Mouse (Mus musculus) erythroblast, embryonic 14.5 days (primary cell): Measurements from ENCODE around the gene Lhx8.

Source experiments
- GATA1 ChIP-seq: IDR thresholded peaks from 2 replicates; pipeline ENCODE4 v1.6.1; 2012; ENCODE audit warnings: low read length, inconsistent platforms, mixed read lengths
- TAL1 ChIP-seq: IDR thresholded peaks from 3 replicates; pipeline ENCODE4 v1.6.1; 2012; ENCODE audit warnings: low read length, inconsistent platforms, mixed read lengths

GRCm38 (mm10) chr3:154285351-154285750 lies 45.1 kb downstream of the Lhx8 start:
- no peak for TF ChIP-seq GATA1
- no peak for TF ChIP-seq TAL1
